Mouse (Mus musculus) thymus, postnatal 14 days (tissue): ENCODE data around the gene H2-Q2.
"Not testable (repeated sequence)": the region's sequence is repeated elsewhere in the genome, so short reads cannot be mapped to it uniquely, and the experiment has no call there.

Experiments
- DNase-seq: peaks from one replicate; pipeline ENCODE4 v3.0.0; 2021

H2-Q2 gene

GRCm38 (mm10) chr17:35379369-35379728, 37.3 kb downstream of the H2-Q2 start, which contains the start of gene H2-Q4:
TSS of gene H2-Q4 (plus strand) at chr17:35379617.
- DNase-seq = peak; percentile 94

GRCm38 (mm10) chr17:35379729-35380451, 37.8 kb downstream of the H2-Q2 start:
- peak; percentile 69 for DNase-seq

- peak; percentile 83 for DNase-seq
Observed at GRCm38 (mm10) chr17:35389796-35390195, 47.8 kb downstream of the H2-Q2 start.

DNA sequence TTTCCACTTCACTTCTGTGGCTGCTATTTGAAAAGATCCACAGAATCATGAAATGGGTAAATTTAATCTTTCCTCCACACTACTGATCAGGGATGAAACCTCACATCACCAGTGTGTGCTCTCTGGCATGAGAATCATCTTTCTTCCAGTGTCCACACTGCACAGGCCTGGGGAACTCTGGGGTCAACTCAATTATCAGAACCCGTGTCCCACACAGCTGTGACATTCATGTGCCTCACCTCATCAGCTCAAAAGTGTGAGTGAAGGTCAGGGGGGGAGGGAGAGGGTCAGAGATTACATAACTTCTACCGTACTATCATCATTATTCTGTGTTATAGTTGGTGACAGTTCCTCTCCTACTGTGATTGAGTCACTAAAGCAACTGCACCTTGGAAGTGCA, 50.6 kb downstream of the H2-Q2 start:
- DNase-seq = not testable (repeated sequence)

GRCm38 (mm10) chr17:35393864-35394800, 52.1 kb downstream of the H2-Q2 start:
- not testable (repeated sequence) for DNase-seq
